Mouse (Mus musculus) megakaryocyte, embryonic 14.5 days (primary cell): Measurements from ENCODE around the gene Opcml.

Source experiments
- FLI1 ChIP-seq: IDR thresholded peaks from 2 replicates; pipeline ENCODE4 v1.6.1; 2012; ENCODE audit warnings: low read length, inconsistent platforms, mixed read lengths
- GATA1 ChIP-seq: IDR thresholded peaks from 3 replicates; pipeline ENCODE4 v1.6.1; 2012; ENCODE audit warnings: mixed read lengths, low read length, inconsistent platforms, borderline replicate concordance

GRCm38 (mm10) chr9:28621939-28622338, 831.4 kb downstream of the Opcml start:
- TF ChIP-seq GATA1 (no peak), FLI1 (no peak)
